Comparison of ENCODE assay signal across 9 mouse cellular contexts in genomic region chr12:117152366-117153165, GRCm38 (mm10).
A peak's percentile ranks its signal among the peaks of the same experiment; 100 is the strongest.
DNase-seq lines count a peak whose midpoint lies in the region; ATAC-seq and TF ChIP-seq lines count a peak whose summit lies in the region.
"Had no signal": no experiment of that assay in that cellular context is flagged by ENCODE, and none has a peak within 500 bp of the region (broad histone marks: within the 10 kb centered on the region; RNA-seq: fewer than 3 reads in every experiment).

No protein-coding gene starts in this region.

- peaks cover 26% of the 10 kb centered on the region for H3K4me1 ChIP-seq in heart, embryonic 12.5 days (replicated peaks)
- H3K4me1 ChIP-seq in hindbrain, embryonic 11.5 days (replicated peaks; ENCODE audit: control insufficient read depth, insufficient read depth, low read length) = peaks cover 15% of the 10 kb centered on the region
- H3K4me1 ChIP-seq in midbrain, embryonic 16.5 days (ENCODE audit: control insufficient read depth, insufficient read depth, low read length) = peaks cover 40% of the 10 kb centered on the region
- H3K4me1 ChIP-seq in liver, postnatal 0 days (ENCODE audit: insufficient read depth) = no peaks in the 10 kb centered on the region

- H3K4me3 ChIP-seq in heart, embryonic 12.5 days = peak overlapping the region; percentile 60
- H3K4me3 ChIP-seq in hindbrain, embryonic 11.5 days (ENCODE audit: low read depth, low read length) = peak overlapping the region; percentile 82
- H3K4me3 ChIP-seq in midbrain, embryonic 16.5 days (ENCODE audit: low read depth, low read length) = peak overlapping the region; percentile 68
- H3K4me3 ChIP-seq in liver, postnatal 0 days (ENCODE audit: low read depth, low read length) = no peak overlapping the region

- H3K4me2 ChIP-seq in heart, embryonic 12.5 days = peak overlapping the region; percentile 92
- H3K4me2 ChIP-seq in hindbrain, embryonic 11.5 days (replicated peaks; ENCODE audit: low read depth, low read length) = peak overlapping the region; percentile 73
- peak overlapping the region; percentile 64 for H3K4me2 ChIP-seq in midbrain, embryonic 16.5 days (ENCODE audit: low read length)
- H3K4me2 ChIP-seq in liver, postnatal 0 days (ENCODE audit: low read depth, low read length) = no peak overlapping the region

- no peak for ATAC-seq in heart, embryonic 12.5 days (ENCODE audit: insufficient number of reproducible peaks, low FRiP score)
- peak; percentile 22 for ATAC-seq in hindbrain, embryonic 11.5 days (ENCODE audit: low FRiP score)
- no peak for ATAC-seq in midbrain, embryonic 16.5 days
- no peak for ATAC-seq in liver, postnatal 0 days
- ATAC-seq in erythroblast, adult 5-6 weeks (replicated peaks; ENCODE audit: low FRiP score, poor library complexity, severe bottlenecking) = no peak

- TF ChIP-seq EP300 in liver, postnatal 0 days (IDR thresholded peaks at IDR 0.05; ENCODE audit: low read depth) = no peak

- 4% methylated on average over 28 of the region's 28 CpGs for WGBS in heart, embryonic 12.5 days
- 2% methylated on average over 28 of the region's 28 CpGs for WGBS in hindbrain, embryonic 11.5 days
- WGBS in midbrain, embryonic 16.5 days = 4% methylated on average over 28 of the region's 28 CpGs
- WGBS in liver, postnatal 0 days (ENCODE audit: insufficient replicate concordance) = 5% methylated on average over 28 of the region's 28 CpGs

- no peak overlapping the region for H3K27ac ChIP-seq in heart, embryonic 12.5 days (ENCODE audit: poor library complexity, severe bottlenecking)
- peak overlapping the region; percentile 97 for H3K27ac ChIP-seq in hindbrain, embryonic 11.5 days (ENCODE audit: low read depth, low read length)
- H3K27ac ChIP-seq in midbrain, embryonic 16.5 days (ENCODE audit: low read length) = peak overlapping the region; percentile 96
- H3K27ac ChIP-seq in liver, postnatal 0 days (ENCODE audit: low read depth) = no peak overlapping the region

- no peak overlapping the region for H3K9ac ChIP-seq in heart, embryonic 12.5 days
- peak overlapping the region; percentile 95 for H3K9ac ChIP-seq in hindbrain, embryonic 11.5 days (ENCODE audit: low read depth, low read length)
- peak overlapping the region; percentile 91 for H3K9ac ChIP-seq in midbrain, embryonic 16.5 days (ENCODE audit: low read depth, low read length)
- H3K9ac ChIP-seq in liver, postnatal 0 days (replicated peaks) = no peak overlapping the region

- no peaks in the 10 kb centered on the region for H3K36me3 ChIP-seq in heart, embryonic 12.5 days
- H3K36me3 ChIP-seq in hindbrain, embryonic 11.5 days (ENCODE audit: control insufficient read depth, insufficient read depth, low read length) = no peaks in the 10 kb centered on the region
- H3K36me3 ChIP-seq in midbrain, embryonic 16.5 days (ENCODE audit: control insufficient read depth, insufficient read depth, low read length) = no peaks in the 10 kb centered on the region
- H3K36me3 ChIP-seq in liver, postnatal 0 days (replicated peaks; ENCODE audit: insufficient read depth, low read length) = no peaks in the 10 kb centered on the region

- H3K27me3 ChIP-seq in heart, embryonic 12.5 days (replicated peaks) = peaks cover 82% of the 10 kb centered on the region
- H3K27me3 ChIP-seq in hindbrain, embryonic 11.5 days (ENCODE audit: control insufficient read depth, insufficient read depth, low read length) = peaks cover 9% of the 10 kb centered on the region; the same call in 1 of the 2 replicates
- no peaks in the 10 kb centered on the region for H3K27me3 ChIP-seq in midbrain, embryonic 16.5 days (ENCODE audit: control insufficient read depth, insufficient read depth, low read depth, low read length)
- H3K27me3 ChIP-seq in liver, postnatal 0 days (ENCODE audit: insufficient read depth, low read length) = peaks cover 85% of the 10 kb centered on the region

- no peak for DNase-seq in heart, postnatal 4 days
- peak; percentile 47 for DNase-seq in ZHBTc4 (ENCODE audit: low read depth, low spot score)
- DNase-seq in hindbrain, embryonic 11.5 days (ENCODE audit: low spot score) = peak; percentile 62
- no peak for DNase-seq in frontal cortex, adult 2 months (ENCODE audit: extremely low spot score in 1 of 2, low spot score in 1 of 2)
- no peak for DNase-seq in liver, postnatal 0 days
- DNase-seq: left cerebral cortex, postnatal 4 days had no signal

- no peak for TF ChIP-seq CTCF in liver, postnatal 0 days (IDR thresholded peaks at IDR 0.05; ENCODE audit: low read depth)

- no peaks in the 10 kb centered on the region for H3K9me3 ChIP-seq in heart, embryonic 12.5 days (replicated peaks)
- H3K9me3 ChIP-seq in hindbrain, embryonic 11.5 days (ENCODE audit: control insufficient read depth, low read length) = no peaks in the 10 kb centered on the region
- no peaks in the 10 kb centered on the region for H3K9me3 ChIP-seq in midbrain, embryonic 16.5 days (replicated peaks; ENCODE audit: control insufficient read depth, low read length, poor library complexity, severe bottlenecking)
- H3K9me3 ChIP-seq in liver, postnatal 0 days (ENCODE audit: low read length) = no peaks in the 10 kb centered on the region

Comparison
In these comparisons a context has a peak if more than half of its experiments do, and no peak if none do; other contexts are left out.
1. H3K27ac ChIP-seq: peak in hindbrain, embryonic 11.5 days (single experiment) and midbrain, embryonic 16.5 days (single experiment); none in heart, embryonic 12.5 days (single experiment) and liver, postnatal 0 days (single experiment).
2. H3K9ac ChIP-seq: peak in hindbrain, embryonic 11.5 days (single experiment) and midbrain, embryonic 16.5 days (single experiment); none in heart, embryonic 12.5 days (single experiment) and liver, postnatal 0 days (single experiment).
3. DNase-seq: peak in ZHBTc4 (single experiment) and hindbrain, embryonic 11.5 days (single experiment); none in heart, postnatal 4 days (single experiment), frontal cortex, adult 2 months (0 of 2) and liver, postnatal 0 days (single experiment).